In genomic region chr10:126990313-126991056, GRCm38 (mm10) we compare ENCODE assay signal across 7 mouse cellular contexts. TPM values are rescaled to one million over a fixed set of nuclear protein-coding genes. Genes with fewer than 3 reads are reported as not detected.
DNase-seq lines count a peak whose midpoint lies in the region; ATAC-seq lines count a peak whose summit lies in the region.

No protein-coding gene starts in this region.

- H3K4me3 ChIP-seq in embryonic facial prominence, embryonic 12.5 days: no peak overlapping the region
- no peak overlapping the region for H3K4me3 ChIP-seq in limb, embryonic 11.5 days (ENCODE audit: low read depth, low read length)
- no peak overlapping the region for H3K4me3 ChIP-seq in midbrain, embryonic 14.5 days (replicated peaks; ENCODE audit: low read depth, low read length)

- DNase-seq in adrenal gland, postnatal 14 days: peak; percentile 95
- DNase-seq in heart, adult 18-20 months: peak; percentile 88 to 91
- peak; percentile 88 for DNase-seq in kidney, adult 18-20 months
- DNase-seq in limb, embryonic 11.5 days (ENCODE audit: low spot score): peak; percentile 93
- peak; percentile 89 for DNase-seq in midbrain, embryonic 14.5 days
- peak; percentile 59 for DNase-seq in spleen, adult 12 weeks (ENCODE audit: low spot score)

- no peaks in the 10 kb centered on the region for H3K27me3 ChIP-seq in embryonic facial prominence, embryonic 12.5 days
- H3K27me3 ChIP-seq in limb, embryonic 11.5 days (ENCODE audit: control insufficient read depth, insufficient read depth, low read length): no peaks in the 10 kb centered on the region
- no peaks in the 10 kb centered on the region for H3K27me3 ChIP-seq in midbrain, embryonic 14.5 days (ENCODE audit: control insufficient read depth, insufficient read depth, low read length)

- WGBS in embryonic facial prominence, embryonic 12.5 days: 65% methylated on average over 7 of the region's 7 CpGs
- WGBS in limb, embryonic 11.5 days: 61% methylated on average over 7 of the region's 7 CpGs
- 66% methylated on average over 7 of the region's 7 CpGs for WGBS in midbrain, embryonic 14.5 days

- H3K36me3 ChIP-seq in embryonic facial prominence, embryonic 12.5 days: peaks cover 44% of the 10 kb centered on the region
- H3K36me3 ChIP-seq in limb, embryonic 11.5 days (ENCODE audit: control insufficient read depth, insufficient read depth, low read length): peaks cover 15% of the 10 kb centered on the region
- H3K36me3 ChIP-seq in midbrain, embryonic 14.5 days (ENCODE audit: control insufficient read depth, insufficient read depth, low read length): peaks cover 38% of the 10 kb centered on the region

- no peak overlapping the region for H3K4me2 ChIP-seq in embryonic facial prominence, embryonic 12.5 days (replicated peaks)
- H3K4me2 ChIP-seq in limb, embryonic 11.5 days (ENCODE audit: low read depth, severe bottlenecking): no peak overlapping the region
- H3K4me2 ChIP-seq in midbrain, embryonic 14.5 days (ENCODE audit: low read length): no peak overlapping the region

- H3K27ac ChIP-seq in embryonic facial prominence, embryonic 12.5 days: peak overlapping the region; percentile 67
- no peak overlapping the region for H3K27ac ChIP-seq in limb, embryonic 11.5 days (replicated peaks; ENCODE audit: low read depth, low read length)
- no peak overlapping the region for H3K27ac ChIP-seq in midbrain, embryonic 14.5 days (replicated peaks; ENCODE audit: low read depth, low read length)

- H3K9me3 ChIP-seq in embryonic facial prominence, embryonic 12.5 days: no peaks in the 10 kb centered on the region
- no peaks in the 10 kb centered on the region for H3K9me3 ChIP-seq in limb, embryonic 11.5 days (ENCODE audit: control insufficient read depth, low read length)
- no peaks in the 10 kb centered on the region for H3K9me3 ChIP-seq in midbrain, embryonic 14.5 days (ENCODE audit: control insufficient read depth, low read length)

- H3K9ac ChIP-seq in embryonic facial prominence, embryonic 12.5 days: no peak overlapping the region
- no peak overlapping the region for H3K9ac ChIP-seq in limb, embryonic 11.5 days (ENCODE audit: low read length)
- no peak overlapping the region for H3K9ac ChIP-seq in midbrain, embryonic 14.5 days (replicated peaks; ENCODE audit: low read length)

- peaks cover 36% of the 10 kb centered on the region for H3K4me1 ChIP-seq in embryonic facial prominence, embryonic 12.5 days
- H3K4me1 ChIP-seq in limb, embryonic 11.5 days (ENCODE audit: control insufficient read depth, insufficient read depth, low read length): peaks cover 21% of the 10 kb centered on the region
- H3K4me1 ChIP-seq in midbrain, embryonic 14.5 days (ENCODE audit: control insufficient read depth, insufficient read depth, low read length): peaks cover 5% of the 10 kb centered on the region; the same call in 1 of the 2 replicates

- no peak for ATAC-seq in embryonic facial prominence, embryonic 12.5 days (ENCODE audit: insufficient number of reproducible peaks, insufficient read depth, low FRiP score, low TSS enrichment)
- 0 out of 2 replicates have a peak, but pooled peaks have one; percentile 40 for ATAC-seq in limb, embryonic 11.5 days (ENCODE audit: insufficient number of reproducible peaks, low FRiP score, low TSS enrichment, low read depth)
- ATAC-seq in midbrain, embryonic 14.5 days (ENCODE audit: low FRiP score, low TSS enrichment): peak; percentile 67; the same call in 1 of the 2 replicates

RNA-seq across cellular contexts. Expression of gene Avil, which starts 10.0 kb away (rescaled TPM):
- 0.74 and 2.5 TPM in 2 replicates for total RNA-seq in adrenal gland, postnatal 14 days (2021)
- 3.3 and 3.9 TPM in 2 replicates for polyA plus RNA-seq in embryonic facial prominence, embryonic 12.5 days (2016; fragmentation: Nextera tagmentation; extraction: Ambion mirVana)
- total RNA-seq in heart, adult 18-20 months (2021): under 1 TPM; 0.37 to 0.64 TPM
- 0.07 and 0.16 TPM in 2 replicates for polyA plus RNA-seq in limb, embryonic 11.5 days (2014; fragmentation: Nextera tagmentation; extraction: Ambion mirVana)
- 1.9 and 2.1 TPM in 2 replicates for polyA plus RNA-seq in midbrain, embryonic 14.5 days (2014; fragmentation: Nextera tagmentation; extraction: Ambion mirVana)

RNA-seq across cellular contexts. Expression of gene Ctdsp2, which starts 12.0 kb away (rescaled TPM):
- 115 and 144 TPM in 2 replicates for total RNA-seq in adrenal gland, postnatal 14 days (2021)
- 85.1 and 91.0 TPM in 2 replicates for polyA plus RNA-seq in embryonic facial prominence, embryonic 12.5 days (2016; fragmentation: Nextera tagmentation; extraction: Ambion mirVana)
- 10 to 100 TPM; 83.8 to 94.3 TPM for total RNA-seq in heart, adult 18-20 months (2021)
- polyA plus RNA-seq in limb, embryonic 11.5 days (2014; fragmentation: Nextera tagmentation; extraction: Ambion mirVana): 77.3 and 84.9 TPM in 2 replicates
- polyA plus RNA-seq in midbrain, embryonic 14.5 days (2014; fragmentation: Nextera tagmentation; extraction: Ambion mirVana): 19.1 and 26.2 TPM in 2 replicates

RNA-seq across cellular contexts. Expression of gene Tsfm, which starts 40.2 kb away (rescaled TPM):
- 57.6 and 58.7 TPM in 2 replicates for total RNA-seq in adrenal gland, postnatal 14 days (2021)
- polyA plus RNA-seq in embryonic facial prominence, embryonic 12.5 days (2016; fragmentation: Nextera tagmentation; extraction: Ambion mirVana): 76.5 and 84.1 TPM in 2 replicates
- total RNA-seq in heart, adult 18-20 months (2021): 10 to 100 TPM; 57.3 to 71.6 TPM
- 87.4 and 91.8 TPM in 2 replicates for polyA plus RNA-seq in limb, embryonic 11.5 days (2014; fragmentation: Nextera tagmentation; extraction: Ambion mirVana)
- 56.0 and 64.9 TPM in 2 replicates for polyA plus RNA-seq in midbrain, embryonic 14.5 days (2014; fragmentation: Nextera tagmentation; extraction: Ambion mirVana)

RNA-seq across cellular contexts. Expression of gene Mettl1, which starts 50.7 kb away (rescaled TPM):
- 12.4 and 18.1 TPM in 2 replicates for total RNA-seq in adrenal gland, postnatal 14 days (2021)
- polyA plus RNA-seq in embryonic facial prominence, embryonic 12.5 days (2016; fragmentation: Nextera tagmentation; extraction: Ambion mirVana): 51.6 and 53.1 TPM in 2 replicates
- 1 to 10 TPM; 7.0 to 8.2 TPM for total RNA-seq in heart, adult 18-20 months (2021)
- polyA plus RNA-seq in limb, embryonic 11.5 days (2014; fragmentation: Nextera tagmentation; extraction: Ambion mirVana): 47.6 and 50.4 TPM in 2 replicates
- 17.4 and 20.8 TPM in 2 replicates for polyA plus RNA-seq in midbrain, embryonic 14.5 days (2014; fragmentation: Nextera tagmentation; extraction: Ambion mirVana)

RNA-seq across cellular contexts. Expression of gene Eef1akmt3, which starts 50.8 kb away (rescaled TPM):
- 0.15 and 0.23 TPM in 2 replicates for total RNA-seq in adrenal gland, postnatal 14 days (2021)
- 0.45 and 0.61 TPM in 2 replicates for polyA plus RNA-seq in embryonic facial prominence, embryonic 12.5 days (2016; fragmentation: Nextera tagmentation; extraction: Ambion mirVana)
- total RNA-seq in heart, adult 18-20 months (2021): under 1 TPM in 1 of 2 experiments, not detected in 1; 0.15 TPM
- polyA plus RNA-seq in limb, embryonic 11.5 days (2014; fragmentation: Nextera tagmentation; extraction: Ambion mirVana): 0.19 and 0.31 TPM in 2 replicates
- 0.08 and 0.22 TPM in 2 replicates for polyA plus RNA-seq in midbrain, embryonic 14.5 days (2014; fragmentation: Nextera tagmentation; extraction: Ambion mirVana)
